Mouse (Mus musculus) intestine, embryonic 15.5 days (tissue): ENCODE data around the gene Ctnnd1. TPM values are rescaled to one million over a fixed set of nuclear protein-coding genes. Genes with fewer than 3 reads are reported as not detected.
A peak's percentile ranks its signal among the peaks of the same experiment; 100 is the strongest.

ENCODE experiments used
- ATAC-seq: fragments of 200-750 bp; cut with Nextera tagmentation; 2 replicates; pipeline ENCODE4 v1.8.0; 2017; ENCODE audit warnings: moderate TSS enrichment, moderate library complexity
- H3K27ac ChIP-seq: fragments of 300-500 bp; sonication (generic); 2 replicates; pipeline ENCODE4 v1.5.1; 2015; ENCODE audit warnings: mild to moderate bottlenecking, inconsistent platforms
- H3K27me3 ChIP-seq: fragments of 300-500 bp; sonication (generic); replicated peaks from 2 replicates; pipeline ENCODE4 v1.6.1; 2015; ENCODE audit warnings: inconsistent platforms
- H3K36me3 ChIP-seq: fragments of 300-500 bp; sonication (generic); 2 replicates; pipeline ENCODE4 v1.6.1; 2015; ENCODE audit warnings: inconsistent platforms
- H3K4me1 ChIP-seq: fragments of 300-500 bp; sonication (generic); replicated peaks from 2 replicates; pipeline ENCODE4 v1.6.1; 2015; ENCODE audit warnings: inconsistent platforms
- H3K4me2 ChIP-seq: fragments of 300-500 bp; sonication (generic); replicated peaks from 2 replicates; pipeline ENCODE4 v1.6.1; 2015; ENCODE audit warnings: mild to moderate bottlenecking, inconsistent platforms
- H3K4me3 ChIP-seq: fragments of 300-500 bp; sonication (generic); replicated peaks from 2 replicates; pipeline ENCODE4 v1.5.1; 2015; ENCODE audit warnings: inconsistent platforms
- H3K9ac ChIP-seq: fragments of 300-500 bp; sonication (generic); 2 replicates; pipeline ENCODE4 v1.6.1; 2015; ENCODE audit warnings: inconsistent platforms
- H3K9me3 ChIP-seq: fragments of 300-500 bp; sonication (generic); 2 replicates; pipeline ENCODE4 v1.6.1; 2016; ENCODE audit warnings: inconsistent platforms
- WGBS: fragments of 180-500 bp; shearing (Covaris S2); methylation state at CpG from one replicate; pipeline ENCODE4 v1.1.7; 2015; 5-methylcytosine and 5-hydroxymethylcytosine counted together
- polyA plus RNA-seq: library from polyadenylated mRNA; unstranded; fragments of >200 nt; fragmentation: Nextera tagmentation; extraction: Ambion mirVana; gene quantifications from 2 replicates; pipeline ENCODE4 v1.2.1, GENCODE M21; 2015

Gene Ctnnd1
- polyA plus RNA-seq, 1 experiment from 2014 or later = 64.4 TPM

DNA sequence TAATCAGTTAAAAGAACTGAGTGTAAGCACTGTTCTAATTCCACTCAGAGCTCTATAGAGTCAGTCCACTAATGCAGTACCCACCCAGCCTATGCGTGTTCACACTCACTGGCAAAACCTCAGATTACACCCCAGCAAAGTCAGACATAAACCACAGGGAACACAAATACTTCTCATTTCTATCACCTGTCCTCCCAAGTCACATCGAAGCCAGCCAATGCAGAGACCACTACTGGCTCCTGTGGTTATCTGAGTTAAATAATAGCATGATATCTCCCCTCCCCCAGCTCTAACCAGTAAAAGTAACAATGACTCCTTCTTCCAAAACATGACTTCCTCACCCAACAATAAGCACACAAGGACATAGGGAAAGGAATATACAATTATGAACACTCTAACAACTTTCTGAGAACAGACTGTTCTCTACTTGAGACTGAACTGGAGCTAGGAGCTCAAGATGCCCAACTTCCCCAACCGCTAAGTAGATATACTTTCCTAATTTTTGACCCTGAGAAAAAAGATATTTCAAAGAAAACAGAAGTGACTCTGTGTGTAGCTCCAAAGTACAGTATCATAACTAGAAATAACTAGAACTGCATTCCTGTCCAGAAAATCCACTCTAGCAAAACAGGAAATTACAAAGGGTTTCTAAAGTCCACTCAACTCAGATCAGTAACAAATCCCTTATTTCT is 27.0 kb downstream of the Ctnnd1 start:
- Histone ChIP-seq H3K36me3 (peaks cover 16% of the 10 kb centered on the region), H3K4me3 (no peak overlapping the region), H3K27ac (no peak overlapping the region), H3K4me1 (peaks cover 20% of the 10 kb centered on the region), H3K9me3 (no peaks in the 10 kb centered on the region), H3K4me2 (no peak overlapping the region), H3K9ac (no peak overlapping the region), H3K27me3 (no peaks in the 10 kb centered on the region)
- 87% methylated on average over 3 of the region's 3 CpGs for whole genome bisulfite sequencing
- ATAC-seq = no peak

DNA sequence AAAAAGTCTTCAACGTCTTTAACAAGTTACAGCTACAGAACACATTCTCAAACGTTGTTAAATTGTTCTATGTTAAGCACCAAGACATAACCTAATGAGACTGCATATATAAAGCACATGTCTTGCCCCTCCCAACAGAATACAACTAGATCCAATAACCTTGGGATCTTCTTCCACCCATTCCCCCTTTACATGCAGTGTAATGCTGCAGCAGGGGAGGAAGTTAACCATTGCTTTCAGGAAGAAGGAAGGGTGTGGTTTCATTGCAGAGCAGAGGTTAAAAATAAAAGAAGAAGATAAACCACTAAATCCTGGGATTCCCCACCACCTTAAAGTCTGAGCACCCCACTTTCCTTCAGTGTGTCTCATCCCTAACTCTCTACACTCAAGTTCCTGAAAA is 27.9 kb downstream of the Ctnnd1 start:
- peaks cover 16% of the 10 kb centered on the region for H3K36me3 ChIP-seq
- 69% methylated on average over 2 of the region's 2 CpGs for WGBS
- ATAC-seq = no peak
- H3K4me2 ChIP-seq = no peak overlapping the region
- H3K27ac ChIP-seq = no peak overlapping the region
- H3K27me3 ChIP-seq = no peaks in the 10 kb centered on the region
- peaks cover 17% of the 10 kb centered on the region for H3K4me1 ChIP-seq
- no peak overlapping the region for H3K4me3 ChIP-seq
- no peaks in the 10 kb centered on the region for H3K9me3 ChIP-seq
- H3K9ac ChIP-seq = no peak overlapping the region

DNA sequence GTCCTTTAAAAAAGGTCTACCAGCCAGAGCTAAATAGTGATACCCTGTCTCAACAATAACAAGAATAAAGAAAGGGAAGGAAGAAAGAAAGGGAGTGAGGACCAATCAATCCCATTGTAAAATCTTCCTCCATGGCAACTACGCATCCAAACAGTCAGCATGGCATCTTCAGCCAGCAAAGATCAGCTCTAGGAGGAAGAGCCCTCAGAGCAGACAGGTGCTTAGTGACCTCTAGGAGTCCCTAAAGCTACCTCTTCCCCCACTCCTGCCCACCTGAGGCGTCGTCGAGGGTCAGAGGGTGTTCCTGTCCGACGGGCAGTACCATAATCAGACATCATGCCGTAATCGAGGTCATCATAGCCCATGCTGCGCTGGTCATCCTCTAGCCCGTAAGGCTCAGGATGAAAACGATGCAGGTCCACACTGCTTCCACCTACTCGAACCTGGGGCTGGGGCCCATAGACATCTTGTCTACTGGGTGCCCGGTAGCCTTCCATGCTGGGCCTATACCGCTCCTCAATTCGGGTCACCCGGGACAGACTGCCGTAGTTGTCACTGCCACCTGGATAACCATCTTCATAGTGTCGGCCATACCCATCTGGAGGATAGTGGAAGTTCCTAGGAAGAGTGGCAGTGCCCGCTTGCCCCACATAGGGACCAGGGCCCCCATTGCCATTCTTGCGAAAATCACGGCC is 30.8 kb downstream of the Ctnnd1 start:
- Histone ChIP-seq H3K4me2 (no peak overlapping the region), H3K27ac (peak overlapping the region; percentile 37), H3K9ac (no peak overlapping the region), H3K4me3 (no peak overlapping the region), H3K36me3 (peaks cover 30% of the 10 kb centered on the region), H3K9me3 (no peaks in the 10 kb centered on the region), H3K4me1 (peaks cover 10% of the 10 kb centered on the region), H3K27me3 (no peaks in the 10 kb centered on the region)
- ATAC-seq = no peak
- 93% methylated on average over 21 of the region's 21 CpGs for WGBS

DNA sequence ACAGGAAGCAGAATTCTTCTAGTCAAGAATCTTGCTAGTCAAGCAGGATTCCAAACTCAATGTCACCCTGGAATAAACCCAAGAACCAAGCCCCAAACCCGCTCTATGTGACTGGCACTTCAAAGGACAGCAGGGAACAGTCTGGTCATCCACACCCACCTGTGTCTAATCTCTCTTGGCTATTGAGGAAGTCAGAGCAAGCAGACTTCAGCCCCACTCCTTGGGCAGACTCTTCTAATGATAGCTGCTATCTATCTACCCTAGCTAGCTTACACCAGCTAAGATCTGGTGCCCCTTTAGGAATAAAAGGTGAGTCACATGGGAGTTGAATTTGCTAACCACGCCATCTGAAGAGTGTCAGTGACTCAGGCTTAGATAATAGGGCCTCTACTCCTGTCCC is 31.7 kb downstream of the Ctnnd1 start:
- Histone ChIP-seq H3K4me1 (peaks cover 6% of the 10 kb centered on the region), H3K4me3 (no peak overlapping the region), H3K27me3 (no peaks in the 10 kb centered on the region), H3K9me3 (no peaks in the 10 kb centered on the region), H3K36me3 (peaks cover 32% of the 10 kb centered on the region), H3K9ac (no peak overlapping the region), H3K27ac (peak overlapping the region; percentile 57), H3K4me2 (no peak overlapping the region)
- peak; percentile 95 for ATAC-seq
- WGBS = 58% methylated on average over 2 of the region's 2 CpGs

DNA sequence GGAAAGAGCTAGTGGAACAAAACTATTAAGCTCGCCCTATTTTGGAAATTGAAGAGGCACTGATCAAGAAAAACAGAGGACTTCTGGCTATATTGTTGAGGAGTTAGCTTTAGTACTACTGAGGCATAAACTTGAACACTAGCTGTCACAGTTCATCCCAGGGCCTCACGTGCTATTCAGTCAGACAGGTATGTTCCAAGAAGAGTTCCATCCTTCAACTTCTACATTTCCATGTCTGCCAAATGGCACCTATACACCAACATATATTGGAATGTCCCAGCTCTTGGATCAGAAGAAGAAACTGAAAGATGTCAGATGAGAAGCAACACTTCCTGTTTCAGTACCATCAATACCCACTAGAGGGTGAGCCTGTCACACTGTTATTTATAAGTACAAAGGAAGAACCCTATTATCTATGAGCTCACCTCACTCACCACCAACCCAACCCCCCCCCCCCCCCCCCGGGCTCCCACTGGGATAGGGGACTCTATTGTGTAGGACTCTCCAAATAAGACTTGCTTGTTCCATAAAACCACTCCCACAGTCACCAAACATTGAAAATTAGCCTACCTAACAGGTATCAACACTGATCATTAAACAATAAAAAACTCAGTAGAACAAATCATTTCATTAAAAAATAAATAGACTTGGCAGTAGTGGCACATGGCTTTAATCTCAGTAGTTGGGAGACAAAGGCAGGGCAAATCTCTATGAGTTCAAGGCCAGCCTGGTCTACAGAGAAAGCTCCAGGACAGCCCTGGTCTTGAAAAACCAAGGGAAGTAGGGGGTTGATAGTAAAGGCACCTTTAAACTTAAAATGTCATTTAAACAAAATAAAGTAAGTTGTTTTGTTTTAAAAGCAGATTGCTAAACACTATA is 32.7 kb downstream of the Ctnnd1 start:
- peak; percentile 42 for ATAC-seq
- WGBS = 62% methylated on average over 3 of the region's 3 CpGs
- peaks cover 35% of the 10 kb centered on the region for H3K36me3 ChIP-seq
- no peak overlapping the region for H3K4me2 ChIP-seq
- H3K27ac ChIP-seq = peak overlapping the region; percentile 44; the same call in 1 of the 2 replicates
- H3K9ac ChIP-seq = no peak overlapping the region
- no peaks in the 10 kb centered on the region for H3K9me3 ChIP-seq
- no peaks in the 10 kb centered on the region for H3K27me3 ChIP-seq
- H3K4me3 ChIP-seq = no peak overlapping the region
- peaks cover 2% of the 10 kb centered on the region for H3K4me1 ChIP-seq

DNA sequence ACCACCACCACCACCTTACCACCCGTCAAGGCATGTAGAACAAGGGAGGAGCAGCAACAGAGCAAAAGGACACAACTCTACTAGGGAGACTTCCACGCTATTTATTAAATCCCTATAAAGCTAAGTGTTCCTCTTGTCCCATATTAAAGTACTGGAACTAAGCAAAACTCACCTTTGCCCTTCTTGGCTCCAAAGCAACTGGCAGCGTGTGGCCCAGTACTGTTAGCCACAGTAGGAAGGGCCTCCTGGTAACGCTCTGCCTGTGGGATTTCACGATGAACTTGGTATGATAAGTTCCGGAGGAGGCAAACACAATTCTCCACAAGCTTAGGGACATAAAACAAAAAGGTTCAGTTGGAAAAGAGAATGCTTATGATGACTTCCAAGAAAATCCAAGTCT is 37.8 kb downstream of the Ctnnd1 start:
- Histone ChIP-seq H3K9me3 (no peaks in the 10 kb centered on the region), H3K27me3 (no peaks in the 10 kb centered on the region), H3K4me1 (no peaks in the 10 kb centered on the region), H3K4me2 (no peak overlapping the region), H3K27ac (no peak overlapping the region), H3K4me3 (no peak overlapping the region), H3K36me3 (peaks cover 51% of the 10 kb centered on the region), H3K9ac (no peak overlapping the region)
- ATAC-seq = no peak
- 94% methylated on average over 6 of the region's 6 CpGs for WGBS

DNA sequence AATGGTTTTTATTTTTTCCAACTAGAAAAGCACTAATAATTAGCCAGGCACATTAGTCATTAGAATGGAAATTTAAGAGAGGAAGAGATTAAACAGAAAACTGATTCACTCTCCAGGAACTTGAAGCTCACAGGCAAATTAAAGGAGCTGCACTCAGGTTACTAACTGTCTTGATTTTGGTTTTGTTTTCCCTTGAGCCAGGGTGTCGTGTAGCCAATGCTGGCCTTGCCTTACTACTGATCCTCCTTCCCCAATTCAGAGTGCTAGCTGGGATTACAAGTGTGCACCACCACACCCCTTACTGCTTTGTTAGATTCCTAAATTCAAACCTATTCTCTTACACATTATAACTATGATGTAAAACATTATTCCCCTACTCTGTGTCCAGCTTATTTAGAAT is 42.7 kb downstream of the Ctnnd1 start:
- Histone ChIP-seq H3K9me3 (no peaks in the 10 kb centered on the region), H3K27me3 (no peaks in the 10 kb centered on the region), H3K36me3 (peaks cover 36% of the 10 kb centered on the region), H3K9ac (no peak overlapping the region), H3K4me3 (no peak overlapping the region), H3K4me2 (no peak overlapping the region), H3K4me1 (no peaks in the 10 kb centered on the region), H3K27ac (no peak overlapping the region)
- ATAC-seq = no peak
- 71% methylated on average over 1 of the region's 1 CpGs for WGBS

DNA sequence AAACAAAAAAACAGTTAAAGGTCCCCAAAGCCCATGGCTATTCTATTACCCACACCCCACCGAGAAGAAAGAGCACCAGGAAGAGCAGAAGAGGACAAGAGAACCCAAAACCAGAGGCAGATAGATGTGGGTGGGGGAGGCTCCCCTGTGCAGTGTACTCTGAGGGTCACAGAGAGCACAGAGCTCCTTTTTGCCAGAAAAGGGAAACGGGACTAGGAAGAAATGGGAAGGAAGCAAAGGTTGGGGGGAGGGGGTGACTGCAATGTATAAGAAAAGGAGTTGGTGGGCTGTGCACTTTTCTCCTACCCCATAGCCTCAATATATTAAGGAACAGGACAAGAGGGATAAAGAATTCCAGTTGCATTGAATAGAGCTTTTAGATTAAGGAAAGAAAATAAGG is 49.6 kb downstream of the Ctnnd1 start:
- no peaks in the 10 kb centered on the region for H3K4me1 ChIP-seq
- H3K4me3 ChIP-seq = no peak overlapping the region
- H3K9me3 ChIP-seq = no peaks in the 10 kb centered on the region
- WGBS = 61% methylated on average over 2 of the region's 2 CpGs
- peaks cover 16% of the 10 kb centered on the region; the same call in 1 of the 2 replicates for H3K36me3 ChIP-seq
- no peak overlapping the region for H3K9ac ChIP-seq
- no peak overlapping the region for H3K27ac ChIP-seq
- H3K27me3 ChIP-seq = no peaks in the 10 kb centered on the region
- no peak overlapping the region for H3K4me2 ChIP-seq
- ATAC-seq = no peak

DNA sequence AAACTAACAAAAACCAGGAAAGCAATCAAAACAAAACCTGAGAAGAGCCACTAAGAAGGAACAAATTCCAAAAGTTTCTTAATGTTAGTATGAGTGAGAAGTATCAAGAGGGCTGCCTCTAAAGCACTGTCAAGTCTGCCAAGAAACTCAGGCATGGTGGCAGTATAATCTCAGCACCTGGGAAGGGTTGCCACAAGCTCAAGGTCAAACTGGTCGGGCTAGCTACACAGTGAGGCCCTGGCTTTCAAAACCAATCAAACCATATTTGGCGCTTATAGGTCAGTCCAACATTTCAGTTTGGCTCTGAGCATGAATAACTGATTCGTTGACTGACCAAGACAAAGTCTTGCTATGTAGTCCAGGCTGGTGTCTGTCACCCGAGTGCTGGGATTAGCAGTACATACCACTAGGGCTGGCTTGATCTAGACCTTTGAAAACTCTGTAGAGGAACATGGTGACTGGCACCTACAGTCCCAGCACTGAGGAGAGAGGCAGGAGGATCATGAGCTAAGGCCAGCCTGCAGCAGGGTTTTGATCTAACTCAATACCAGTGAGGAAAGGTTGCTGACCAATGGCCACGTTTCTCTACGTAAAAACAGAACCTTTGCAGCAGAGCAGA is 51.2 kb downstream of the Ctnnd1 start:
- Histone ChIP-seq H3K4me3 (no peak overlapping the region), H3K4me2 (no peak overlapping the region), H3K27ac (no peak overlapping the region), H3K36me3 (peaks cover 17% of the 10 kb centered on the region; the same call in 1 of the 2 replicates), H3K9me3 (no peaks in the 10 kb centered on the region), H3K27me3 (no peaks in the 10 kb centered on the region), H3K9ac (no peak overlapping the region), H3K4me1 (no peaks in the 10 kb centered on the region)
- 0 out of 2 replicates have a peak, but pooled peaks have one; percentile 35 for ATAC-seq
- 88% methylated on average over 6 of the region's 6 CpGs for WGBS

DNA sequence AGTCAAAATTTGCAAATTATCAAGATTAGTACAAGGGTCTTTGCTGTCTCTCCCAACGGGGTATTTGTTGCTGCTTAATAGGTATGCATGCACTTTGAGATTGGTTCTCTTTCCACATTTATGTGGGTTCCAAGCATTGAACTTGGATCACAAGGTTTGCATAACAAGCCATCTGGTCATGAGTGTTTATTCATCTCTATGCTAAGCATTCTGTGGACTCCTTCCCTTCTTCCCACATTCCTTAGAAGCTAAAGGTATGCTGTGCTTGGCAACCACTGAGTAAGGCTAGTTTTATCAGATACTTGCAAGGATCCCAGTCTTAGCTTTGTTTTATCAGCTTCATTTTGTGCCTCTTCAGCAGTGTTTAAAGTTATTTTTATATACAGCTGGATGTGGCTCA is 53.4 kb downstream of the Ctnnd1 start:
- no peak for ATAC-seq
- 93% methylated on average over 1 of the region's 1 CpGs for WGBS
- H3K27me3 ChIP-seq = no peaks in the 10 kb centered on the region
- peaks cover 22% of the 10 kb centered on the region; the same call in 1 of the 2 replicates for H3K36me3 ChIP-seq
- no peak overlapping the region for H3K9ac ChIP-seq
- H3K4me1 ChIP-seq = no peaks in the 10 kb centered on the region
- no peaks in the 10 kb centered on the region for H3K9me3 ChIP-seq
- no peak overlapping the region for H3K27ac ChIP-seq
- H3K4me3 ChIP-seq = no peak overlapping the region
- no peak overlapping the region for H3K4me2 ChIP-seq

DNA sequence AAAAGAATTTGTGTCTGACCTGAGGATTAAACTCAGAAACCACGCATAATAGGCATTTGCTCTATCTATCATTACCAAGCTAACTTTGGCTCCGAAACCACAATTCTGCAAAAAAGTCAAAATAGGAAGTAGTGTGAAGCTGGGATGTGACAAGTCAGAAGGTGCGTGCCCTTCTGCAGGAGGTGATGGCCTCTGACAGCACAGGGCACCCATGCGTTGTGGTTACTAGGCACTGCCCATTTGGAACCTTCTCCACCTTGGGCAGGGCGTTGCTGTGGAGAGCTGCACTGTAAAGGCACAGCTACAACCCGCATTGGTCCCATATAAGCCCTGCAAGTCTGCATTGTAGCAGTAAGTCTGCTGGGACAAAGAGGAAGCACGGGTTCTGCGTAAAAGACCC is 57.8 kb downstream of the Ctnnd1 start:
- Histone ChIP-seq H3K4me3 (no peak overlapping the region), H3K27ac (no peak overlapping the region), H3K9ac (no peak overlapping the region), H3K27me3 (no peaks in the 10 kb centered on the region), H3K9me3 (no peaks in the 10 kb centered on the region), H3K36me3 (peaks cover 18% of the 10 kb centered on the region), H3K4me2 (no peak overlapping the region), H3K4me1 (no peaks in the 10 kb centered on the region)
- ATAC-seq = 0 out of 2 replicates have a peak, but pooled peaks have one; percentile 57
- WGBS = 89% methylated on average over 8 of the region's 8 CpGs

DNA sequence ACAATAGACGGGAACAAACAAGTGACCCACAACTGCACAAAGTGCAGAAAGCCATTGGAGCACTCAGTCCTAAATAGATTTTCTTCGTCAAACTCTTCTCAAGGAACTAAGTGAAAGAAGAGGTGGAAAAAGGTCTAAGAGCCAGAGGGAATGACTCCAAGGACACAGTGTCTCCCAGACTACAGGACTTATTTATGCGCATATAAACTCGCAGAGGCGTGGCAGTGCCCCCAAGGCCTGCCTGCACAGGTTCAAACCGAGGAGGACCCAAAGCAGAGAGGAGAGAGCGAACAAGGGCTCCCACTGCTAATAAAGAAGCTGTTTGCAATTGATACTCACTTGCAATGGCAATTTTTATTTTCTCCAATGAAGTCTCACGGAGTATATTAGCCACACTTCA is 64.9 kb downstream of the Ctnnd1 start:
- no peaks in the 10 kb centered on the region for H3K27me3 ChIP-seq
- no peaks in the 10 kb centered on the region for H3K4me1 ChIP-seq
- no peaks in the 10 kb centered on the region for H3K9me3 ChIP-seq
- H3K9ac ChIP-seq = no peak overlapping the region
- peaks cover 6% of the 10 kb centered on the region; the same call in 1 of the 2 replicates for H3K36me3 ChIP-seq
- H3K4me2 ChIP-seq = no peak overlapping the region
- H3K27ac ChIP-seq = no peak overlapping the region
- no peak overlapping the region for H3K4me3 ChIP-seq
- 88% methylated on average over 8 of the region's 8 CpGs for WGBS
- no peak for ATAC-seq
